Mouse (Mus musculus): ENCODE measurements at regions not wholly inside any gene's neighbourhood (a gene's known extent, or its start where the extent isn't known, plus 50 kb on each side); places are given as distances from the start of the nearest gene placed in this dataset.

- DNase-seq (ENCODE audit: low read depth) = peak; percentile 31
These were observed 78.7 kb upstream of the Cntln start for GRCm38 (mm10) chr4:84805431-84805830.

- peak; percentile 34 for DNase-seq (ENCODE audit: low read depth)
These were observed 90.8 kb upstream of the Cntln start for GRCm38 (mm10) chr4:84793156-84793919.

GRCm38 (mm10) chr4:84786583-84786982, 97.5 kb upstream of the Cntln start:
- peak; percentile 14 for DNase-seq (ENCODE audit: low read depth)

DNA sequence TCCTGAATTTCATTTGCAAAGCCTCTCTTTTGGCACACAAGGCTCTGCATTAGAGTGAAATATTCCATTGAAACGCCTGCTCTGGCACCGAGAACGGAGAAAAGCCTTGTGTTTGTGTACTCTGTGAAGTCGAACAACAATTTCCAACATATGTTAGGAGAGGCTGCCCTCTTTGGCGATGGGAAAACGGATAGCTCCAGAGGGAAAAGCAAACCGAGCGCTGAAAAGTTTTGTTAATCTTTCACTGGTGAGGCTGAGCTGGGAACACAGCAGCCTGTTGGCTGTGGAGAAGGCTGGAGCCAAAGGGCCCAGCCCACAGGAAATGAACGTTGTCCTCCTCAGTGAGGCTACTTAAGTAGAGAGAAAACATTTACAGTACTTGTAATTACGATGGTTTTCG, 93.1 kb upstream of the Bnc2 start:
- peak; percentile 11 for DNase-seq (ENCODE audit: low read depth)

GRCm38 (mm10) chr4:84766708-84767425, 91.8 kb upstream of the Bnc2 start:
- DNase-seq (ENCODE audit: low read depth) = no peak

- no peak for DNase-seq (ENCODE audit: low read depth)
These were observed 82.1 kb upstream of the Bnc2 start for GRCm38 (mm10) chr4:84757172-84757571.

DNA sequence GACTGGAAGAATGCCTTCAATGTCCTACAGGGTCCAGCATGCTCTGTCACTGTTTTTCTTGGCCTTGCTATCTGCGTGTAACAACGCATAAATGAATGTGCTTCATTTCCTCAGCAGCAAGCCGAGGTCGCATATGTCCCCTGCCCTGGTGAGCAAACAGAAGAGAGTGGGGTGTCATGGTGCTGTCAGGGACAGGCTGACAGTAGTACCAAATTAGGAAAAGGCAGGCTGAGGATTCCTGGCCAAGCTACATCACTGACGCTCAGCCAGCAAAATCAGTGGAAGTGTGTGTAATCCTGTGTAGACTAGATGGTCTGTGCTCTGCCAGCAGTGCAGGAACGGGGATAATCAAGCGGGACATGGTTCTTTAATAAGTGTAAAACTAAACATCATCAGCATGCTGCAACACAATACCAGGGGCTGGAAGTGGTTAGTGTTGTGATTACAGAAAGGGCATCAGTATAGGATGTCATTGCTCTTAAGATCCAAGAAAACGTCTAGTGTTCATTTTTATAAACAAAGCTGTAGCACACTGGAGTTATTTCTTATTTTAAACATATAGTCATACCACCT, 77.6 kb upstream of the Bnc2 start:
- peak; percentile 22 for DNase-seq (ENCODE audit: low read depth)

DNA sequence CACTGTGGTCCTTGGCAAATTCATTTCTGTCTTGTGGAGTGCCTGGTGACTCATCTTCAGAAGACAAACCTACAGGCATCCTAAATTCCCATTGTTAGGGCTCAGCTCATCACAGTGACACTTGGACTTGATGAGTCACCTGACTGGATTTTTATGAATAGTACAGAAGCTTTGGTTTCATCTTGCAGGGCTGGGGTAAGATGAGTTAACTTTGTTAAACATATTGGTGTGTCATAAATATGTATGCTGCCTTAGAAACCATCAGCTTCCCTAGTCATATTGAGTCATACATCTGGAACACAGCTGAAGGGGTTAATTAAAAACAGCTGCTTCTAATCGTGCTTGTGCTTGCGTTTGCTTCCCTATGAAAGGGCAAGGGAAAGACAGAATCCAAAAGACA, 66.2 kb upstream of the Bnc2 start:
- DNase-seq (ENCODE audit: low read depth) = peak; percentile 91

- peak; percentile 68 for DNase-seq (ENCODE audit: low read depth)
These were observed 65.7 kb upstream of the Bnc2 start for GRCm38 (mm10) chr4:84740816-84741215.
